Mouse (Mus musculus): Measurements from ENCODE around the gene Tigit. TPM values are rescaled to one million over a fixed set of nuclear protein-coding genes. Genes with fewer than 3 reads are reported as not detected.

Gene Tigit
- total and polyA plus RNA-seq, 2 experiments from 2014 or later, result 0.17 TPM; not detected in 1

DNA sequence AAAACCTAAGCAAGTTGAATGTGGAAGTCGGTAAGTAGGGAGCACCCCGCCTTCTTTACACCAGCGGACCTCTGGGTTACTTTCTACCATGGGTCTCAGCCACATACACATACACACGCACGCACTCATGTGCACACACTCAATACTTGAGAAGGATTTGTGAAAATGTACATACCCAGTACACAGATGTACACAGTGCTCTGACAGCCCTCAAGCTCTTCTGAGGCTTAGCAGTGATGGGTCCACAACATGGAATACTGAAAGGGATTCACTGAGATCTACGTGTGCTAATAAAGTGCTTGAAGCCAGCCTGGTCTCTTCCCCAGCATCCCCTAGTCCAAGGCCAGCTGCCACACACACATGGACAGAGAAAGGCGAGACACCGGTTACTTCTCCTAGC, 26.7 kb downstream of the Tigit start:
- no peak for TF ChIP-seq CTCF (IDR thresholded peaks at IDR 0.05; ENCODE audit: low read depth)
- no peak overlapping the region for H3K9ac ChIP-seq

GRCm38 (mm10) chr16:43634037-43634436, 29.9 kb downstream of the Tigit start:
- WGBS, result 92% methylated on average over 7 of the region's 7 CpGs
- ATAC-seq, result no peak
- Histone ChIP-seq H3K27me3 (ENCODE audit: insufficient read depth, low read length) (no peaks in the 10 kb centered on the region), H3K4me2 (ENCODE audit: low read depth) (no peak overlapping the region), H3K9me3 (ENCODE audit: low read length) (no peaks in the 10 kb centered on the region), H3K4me1 (ENCODE audit: insufficient read depth) (no peaks in the 10 kb centered on the region), H3K36me3 (ENCODE audit: insufficient read depth) (peaks cover 21% of the 10 kb centered on the region; the same call in 1 of the 2 replicates), H3K4me3 (ENCODE audit: low read depth, low read length) (no peak overlapping the region), H3K27ac (ENCODE audit: low read depth, low read length) (no peak overlapping the region), H3K9ac (no peak overlapping the region)
- no peak for DNase-seq
- no peak for TF ChIP-seq CTCF (IDR thresholded peaks at IDR 0.05; ENCODE audit: low read depth)

More for the DNA sequence above, 26.7 kb downstream of the Tigit start:
- H3K4me3 ChIP-seq (ENCODE audit: low read depth, low read length), result no peak overlapping the region
- no peak overlapping the region for H3K27ac ChIP-seq (ENCODE audit: low read depth, low read length)
- H3K4me2 ChIP-seq (ENCODE audit: low read depth), result no peak overlapping the region
- no peaks in the 10 kb centered on the region for H3K27me3 ChIP-seq (ENCODE audit: insufficient read depth, low read length)
- peaks cover 19% of the 10 kb centered on the region; the same call in 1 of the 2 replicates for H3K36me3 ChIP-seq (ENCODE audit: insufficient read depth)
- H3K4me1 ChIP-seq (ENCODE audit: insufficient read depth), result no peaks in the 10 kb centered on the region
- DNase-seq (no peak), ATAC-seq (no peak)
- 87% methylated on average over 8 of the region's 8 CpGs for WGBS
- no peaks in the 10 kb centered on the region for H3K9me3 ChIP-seq (ENCODE audit: low read length)

- no peak overlapping the region for H3K9ac ChIP-seq
- no peaks in the 10 kb centered on the region for H3K4me1 ChIP-seq (ENCODE audit: insufficient read depth)
- H3K27ac ChIP-seq (ENCODE audit: low read depth, low read length), result no peak overlapping the region
- no peaks in the 10 kb centered on the region for H3K9me3 ChIP-seq (ENCODE audit: low read length)
- DNase-seq (no peak), ATAC-seq (no peak)
- TF ChIP-seq CTCF (IDR thresholded peaks at IDR 0.05; ENCODE audit: low read depth), result no peak
- WGBS, result 72% methylated on average over 2 of the region's 2 CpGs
- peaks cover 29% of the 10 kb centered on the region for H3K36me3 ChIP-seq (ENCODE audit: insufficient read depth)
- no peak overlapping the region for H3K4me3 ChIP-seq (ENCODE audit: low read depth, low read length)
- H3K27me3 ChIP-seq (ENCODE audit: insufficient read depth, low read length), result no peaks in the 10 kb centered on the region
- H3K4me2 ChIP-seq (ENCODE audit: low read depth), result no peak overlapping the region
Observed at GRCm38 (mm10) chr16:43631758-43632157, 32.2 kb downstream of the Tigit start.

DNA sequence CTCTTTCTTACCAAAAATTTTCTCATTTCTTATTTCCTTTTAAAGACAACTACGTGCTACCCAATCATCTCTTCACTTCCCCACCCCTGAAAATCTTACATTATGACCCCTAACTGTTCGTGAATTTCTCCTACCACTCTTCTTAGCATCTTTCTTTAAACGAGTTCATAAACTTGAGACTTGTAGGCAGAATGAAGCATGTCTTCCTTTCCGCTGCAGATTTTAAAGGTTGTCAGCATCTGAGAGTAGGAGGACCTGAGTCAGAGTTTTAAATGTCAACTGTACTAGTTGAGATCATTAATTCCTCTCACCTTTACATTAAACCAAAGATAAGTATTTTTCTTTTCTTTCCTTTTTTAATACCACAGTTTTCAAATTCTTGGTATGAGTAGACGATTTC, 35.3 kb downstream of the Tigit start:
- Histone ChIP-seq H3K36me3 (ENCODE audit: insufficient read depth) (peaks cover 22% of the 10 kb centered on the region), H3K4me3 (ENCODE audit: low read depth, low read length) (no peak overlapping the region), H3K9ac (no peak overlapping the region), H3K4me2 (ENCODE audit: low read depth) (no peak overlapping the region), H3K9me3 (ENCODE audit: low read length) (no peaks in the 10 kb centered on the region), H3K27ac (ENCODE audit: low read depth, low read length) (no peak overlapping the region), H3K27me3 (ENCODE audit: insufficient read depth, low read length) (no peaks in the 10 kb centered on the region), H3K4me1 (ENCODE audit: insufficient read depth) (no peaks in the 10 kb centered on the region)
- TF ChIP-seq CTCF (IDR thresholded peaks at IDR 0.05; ENCODE audit: low read depth), result no peak
- ATAC-seq (no peak), DNase-seq (no peak)
- WGBS, result 92% methylated on average over 5 of the region's 5 CpGs

- H3K4me2 ChIP-seq (ENCODE audit: low read depth), result no peak overlapping the region
- no peaks in the 10 kb centered on the region for H3K4me1 ChIP-seq (ENCODE audit: insufficient read depth)
- no peak for TF ChIP-seq CTCF (IDR thresholded peaks at IDR 0.05; ENCODE audit: low read depth)
- 85% methylated on average over 5 of the region's 5 CpGs for WGBS
- H3K4me3 ChIP-seq (ENCODE audit: low read depth, low read length), result no peak overlapping the region
- no peaks in the 10 kb centered on the region for H3K27me3 ChIP-seq (ENCODE audit: insufficient read depth, low read length)
- H3K9me3 ChIP-seq (ENCODE audit: low read length), result no peaks in the 10 kb centered on the region
- ATAC-seq, result no peak
- H3K27ac ChIP-seq (ENCODE audit: low read depth, low read length), result no peak overlapping the region
- no peak for DNase-seq
- H3K36me3 ChIP-seq (ENCODE audit: insufficient read depth), result peaks cover 15% of the 10 kb centered on the region
- H3K9ac ChIP-seq, result no peak overlapping the region
Observed at GRCm38 (mm10) chr16:43625956-43626355, 38.0 kb downstream of the Tigit start.

GRCm38 (mm10) chr16:43625289-43625688, 38.7 kb downstream of the Tigit start:
- H3K27me3 ChIP-seq (ENCODE audit: insufficient read depth, low read length), result no peaks in the 10 kb centered on the region
- no peak overlapping the region for H3K9ac ChIP-seq
- peaks cover 15% of the 10 kb centered on the region for H3K36me3 ChIP-seq (ENCODE audit: insufficient read depth)
- no peak overlapping the region for H3K27ac ChIP-seq (ENCODE audit: low read depth, low read length)
- H3K4me1 ChIP-seq (ENCODE audit: insufficient read depth), result 0 out of 2 replicates have a peak, but pooled peaks cover 2% of the 10 kb centered on the region
- ATAC-seq (no peak), DNase-seq (no peak)
- H3K4me3 ChIP-seq (ENCODE audit: low read depth, low read length), result no peak overlapping the region
- H3K9me3 ChIP-seq (ENCODE audit: low read length), result no peaks in the 10 kb centered on the region
- no peak for TF ChIP-seq CTCF (IDR thresholded peaks at IDR 0.05; ENCODE audit: low read depth)
- no peak overlapping the region for H3K4me2 ChIP-seq (ENCODE audit: low read depth)
- WGBS, result 71% methylated on average over 2 of the region's 2 CpGs

GRCm38 (mm10) chr16:43624876-43625275, 39.1 kb downstream of the Tigit start:
- H3K27me3 ChIP-seq (ENCODE audit: insufficient read depth, low read length), result no peaks in the 10 kb centered on the region
- H3K27ac ChIP-seq (ENCODE audit: low read depth, low read length), result no peak overlapping the region
- no peak for TF ChIP-seq CTCF (IDR thresholded peaks at IDR 0.05; ENCODE audit: low read depth)
- H3K4me2 ChIP-seq (ENCODE audit: low read depth), result no peak overlapping the region
- peaks cover 15% of the 10 kb centered on the region for H3K36me3 ChIP-seq (ENCODE audit: insufficient read depth)
- ATAC-seq, result no peak
- 0 out of 2 replicates have a peak, but pooled peaks cover 2% of the 10 kb centered on the region for H3K4me1 ChIP-seq (ENCODE audit: insufficient read depth)
- 67% methylated on average over 4 of the region's 4 CpGs for WGBS
- no peak for DNase-seq
- no peak overlapping the region for H3K9ac ChIP-seq
- H3K9me3 ChIP-seq (ENCODE audit: low read length), result no peaks in the 10 kb centered on the region
- H3K4me3 ChIP-seq (ENCODE audit: low read depth, low read length), result no peak overlapping the region

Data from forebrain, postnatal 0 days (tissue).